Mouse (Mus musculus) limb, embryonic 10.5 days (tissue): ENCODE results near the gene Usp34. TPM values are rescaled to one million over a fixed set of nuclear protein-coding genes. Genes with fewer than 3 reads are reported as not detected.

Experiments used
- microRNA-seq: library from miRNA; unstranded; fragments of <30 nt; microRNA quantifications from one replicate; pipeline ENCODE4, GENCODE M21; 2017
- polyA plus RNA-seq: library from polyadenylated mRNA; unstranded; fragments of >200 nt; fragmentation: Nextera tagmentation; extraction: Ambion mirVana; gene quantifications from 2 replicates; pipeline ENCODE4 v1.2.1, GENCODE M21; 2016

Gene Usp34
- polyA plus RNA-seq, 1 experiment from 2014 or later: 25.9 TPM

Small RNAs within 50 kb of the gene (microRNA-seq; reads per million reads assigned to microRNA genes)
- gene Gm47279: not detected

Other genes starting within 250 kb of the Usp34 start
- gene Xpo1, start 50.9 kb upstream of the Usp34 start, polyA plus RNA-seq: 133 and 153 TPM in 2 replicates
- gene Ahsa2, start 191.1 kb downstream of the Usp34 start, polyA plus RNA-seq: 127 and 134 TPM in 2 replicates
- not detected in 2 replicates for gene 1700093K21Rik, start 214.3 kb downstream of the Usp34 start, polyA plus RNA-seq